17 mouse cellular contexts compared by ENCODE assay signal in genomic region chr12:33056574-33056973, GRCm38 (mm10). TPM values are rescaled to one million over a fixed set of nuclear protein-coding genes. Genes with fewer than 3 reads are reported as not detected.
DNase-seq lines count a peak whose midpoint lies in the region; ATAC-seq and TF ChIP-seq lines count a peak whose summit lies in the region.
"Had no signal": no experiment of that assay in that cellular context is flagged by ENCODE, and none has a peak within 500 bp of the region (broad histone marks: within the 10 kb centered on the region; RNA-seq: fewer than 3 reads in every experiment).

No protein-coding gene starts in this region.

- peaks cover 27% of the 10 kb centered on the region for H3K4me1 ChIP-seq in forebrain, embryonic 12.5 days
- peaks cover 5% of the 10 kb centered on the region; the same call in 1 of the 2 replicates for H3K4me1 ChIP-seq in forebrain, embryonic 14.5 days (ENCODE audit: control insufficient read depth, insufficient read depth, low read length)
- peaks cover 21% of the 10 kb centered on the region for H3K4me1 ChIP-seq in hindbrain, embryonic 14.5 days (replicated peaks; ENCODE audit: control insufficient read depth, insufficient read depth, low read length)
- H3K4me1 ChIP-seq in hindbrain, embryonic 12.5 days = peaks cover 26% of the 10 kb centered on the region
- H3K4me1 ChIP-seq in midbrain, embryonic 14.5 days (ENCODE audit: control insufficient read depth, insufficient read depth, low read length) = peaks cover 20% of the 10 kb centered on the region
- H3K4me1 ChIP-seq in midbrain, postnatal 0 days (ENCODE audit: insufficient read depth, low read length) = peaks cover 14% of the 10 kb centered on the region; the same call in 1 of the 2 replicates

- no peak overlapping the region for H3K4me3 ChIP-seq in forebrain, embryonic 12.5 days (replicated peaks)
- H3K4me3 ChIP-seq in forebrain, embryonic 14.5 days (ENCODE audit: low read depth, low read length) = no peak overlapping the region
- H3K4me3 ChIP-seq in hindbrain, embryonic 14.5 days (replicated peaks; ENCODE audit: low read length) = no peak overlapping the region
- no peak overlapping the region for H3K4me3 ChIP-seq in hindbrain, embryonic 12.5 days
- H3K4me3 ChIP-seq in midbrain, embryonic 14.5 days (replicated peaks; ENCODE audit: low read depth, low read length) = no peak overlapping the region
- H3K4me3 ChIP-seq in midbrain, postnatal 0 days (ENCODE audit: low read depth, low read length) = no peak overlapping the region
- no peak overlapping the region for H3K4me3 ChIP-seq in myocyte
- H3K4me3 ChIP-seq: liver, embryonic 13.5 days had no signal

- no peak for DNase-seq in forebrain, embryonic 14.5 days (ENCODE audit: low spot score)
- DNase-seq in hindbrain, embryonic 14.5 days (ENCODE audit: low spot score) = no peak
- DNase-seq in midbrain, embryonic 14.5 days = no peak
- DNase-seq in midbrain, postnatal 0 days (ENCODE audit: low spot score) = no peak
- no peak for DNase-seq in right cerebral cortex, adult 2 months (ENCODE audit: low spot score in 2 of 2)
- DNase-seq: layer of hippocampus, adult 9-11 months; liver, embryonic 13.5 days had no signal

- no peak overlapping the region for H3K9ac ChIP-seq in forebrain, embryonic 12.5 days
- H3K9ac ChIP-seq in forebrain, embryonic 14.5 days (ENCODE audit: low read length) = no peak overlapping the region
- H3K9ac ChIP-seq in hindbrain, embryonic 14.5 days = 0 out of 2 replicates have a peak overlapping the region, but pooled peaks have one; percentile 39
- H3K9ac ChIP-seq in hindbrain, embryonic 12.5 days = no peak overlapping the region
- H3K9ac ChIP-seq in midbrain, embryonic 14.5 days (replicated peaks; ENCODE audit: low read length) = no peak overlapping the region
- no peak overlapping the region for H3K9ac ChIP-seq in midbrain, postnatal 0 days (replicated peaks; ENCODE audit: low read length, poor library complexity, severe bottlenecking)
- H3K9ac ChIP-seq: liver, embryonic 13.5 days had no signal

- ATAC-seq in forebrain, embryonic 12.5 days (ENCODE audit: low FRiP score) = no peak
- no peak for ATAC-seq in forebrain, embryonic 14.5 days
- ATAC-seq in hindbrain, embryonic 14.5 days (ENCODE audit: low FRiP score) = no peak
- ATAC-seq in hindbrain, embryonic 12.5 days (ENCODE audit: low FRiP score) = no peak
- ATAC-seq in midbrain, embryonic 14.5 days (ENCODE audit: low FRiP score, low TSS enrichment) = no peak
- no peak for ATAC-seq in midbrain, postnatal 0 days (ENCODE audit: low FRiP score)

- H3K36me3 ChIP-seq in forebrain, embryonic 12.5 days (replicated peaks) = no peaks in the 10 kb centered on the region
- H3K36me3 ChIP-seq in forebrain, embryonic 14.5 days (ENCODE audit: control insufficient read depth, insufficient read depth, low read length) = no peaks in the 10 kb centered on the region
- H3K36me3 ChIP-seq in hindbrain, embryonic 14.5 days (replicated peaks; ENCODE audit: control insufficient read depth, insufficient read depth) = no peaks in the 10 kb centered on the region
- no peaks in the 10 kb centered on the region for H3K36me3 ChIP-seq in hindbrain, embryonic 12.5 days
- H3K36me3 ChIP-seq in midbrain, embryonic 14.5 days (ENCODE audit: control insufficient read depth, insufficient read depth, low read length) = no peaks in the 10 kb centered on the region
- H3K36me3 ChIP-seq in midbrain, postnatal 0 days (ENCODE audit: insufficient read depth, low read length) = no peaks in the 10 kb centered on the region
- H3K36me3 ChIP-seq in myocyte (ENCODE audit: control insufficient read depth, insufficient read depth) = no peaks in the 10 kb centered on the region
- H3K36me3 ChIP-seq: heart, embryonic 15.5 days; hindbrain, embryonic 10.5 days; limb, embryonic 12.5 days; liver, embryonic 13.5 days; lung, embryonic 15.5 days; midbrain, embryonic 10.5 days had no signal

- no peaks in the 10 kb centered on the region for H3K79me2 ChIP-seq in myocyte (ENCODE audit: control insufficient read depth, insufficient read depth)

- H3K27ac ChIP-seq in forebrain, embryonic 12.5 days = no peak overlapping the region
- no peak overlapping the region for H3K27ac ChIP-seq in forebrain, embryonic 14.5 days (ENCODE audit: low read depth, low read length)
- 0 out of 2 replicates have a peak overlapping the region, but pooled peaks have one; percentile 40 for H3K27ac ChIP-seq in hindbrain, embryonic 14.5 days
- H3K27ac ChIP-seq in hindbrain, embryonic 12.5 days = no peak overlapping the region
- peak overlapping the region; percentile 74; the same call in 1 of the 2 replicates for H3K27ac ChIP-seq in midbrain, embryonic 14.5 days (replicated peaks; ENCODE audit: low read depth, low read length)
- H3K27ac ChIP-seq in midbrain, postnatal 0 days (ENCODE audit: low read depth, low read length) = no peak overlapping the region
- H3K27ac ChIP-seq: liver, embryonic 13.5 days; lung, embryonic 15.5 days; macrophage had no signal

- 39% methylated on average over 3 of the region's 3 CpGs for WGBS in forebrain, embryonic 12.5 days
- 56% methylated on average over 3 of the region's 3 CpGs for WGBS in forebrain, embryonic 14.5 days
- WGBS in hindbrain, embryonic 14.5 days = 49% methylated on average over 3 of the region's 3 CpGs
- WGBS in hindbrain, embryonic 12.5 days = 49% methylated on average over 3 of the region's 3 CpGs
- 49% methylated on average over 3 of the region's 3 CpGs for WGBS in midbrain, embryonic 14.5 days
- WGBS in midbrain, postnatal 0 days = 43% methylated on average over 3 of the region's 3 CpGs

- no peak overlapping the region for H3ac ChIP-seq in myocyte (ENCODE audit: control insufficient read depth, insufficient read length)

- H3K27me3 ChIP-seq in forebrain, embryonic 12.5 days = peaks cover 20% of the 10 kb centered on the region
- no peaks in the 10 kb centered on the region for H3K27me3 ChIP-seq in forebrain, embryonic 14.5 days (replicated peaks; ENCODE audit: control insufficient read depth, insufficient read depth, low read length)
- no peaks in the 10 kb centered on the region for H3K27me3 ChIP-seq in hindbrain, embryonic 14.5 days (ENCODE audit: control insufficient read depth, insufficient read depth, low read length)
- peaks cover 3% of the 10 kb centered on the region; the same call in 1 of the 2 replicates for H3K27me3 ChIP-seq in hindbrain, embryonic 12.5 days
- no peaks in the 10 kb centered on the region; the same call in 1 of the 2 replicates for H3K27me3 ChIP-seq in midbrain, embryonic 14.5 days (ENCODE audit: control insufficient read depth, insufficient read depth, low read length)
- no peaks in the 10 kb centered on the region for H3K27me3 ChIP-seq in midbrain, postnatal 0 days (ENCODE audit: insufficient read depth, low read length)
- H3K27me3 ChIP-seq in myocyte (ENCODE audit: control insufficient read depth, insufficient read depth, insufficient read length) = no peaks in the 10 kb centered on the region
- H3K27me3 ChIP-seq: heart, embryonic 15.5 days; limb, embryonic 12.5 days; liver, embryonic 13.5 days; lung, embryonic 15.5 days had no signal

- no peak for TF ChIP-seq CTCF in midbrain, postnatal 0 days (IDR thresholded peaks at IDR 0.05)

- H3K4me2 ChIP-seq in forebrain, embryonic 12.5 days = peak overlapping the region; percentile 49; the same call in 1 of the 2 replicates
- H3K4me2 ChIP-seq in forebrain, embryonic 14.5 days (ENCODE audit: low read length) = no peak overlapping the region
- H3K4me2 ChIP-seq in hindbrain, embryonic 14.5 days (replicated peaks) = no peak overlapping the region
- H3K4me2 ChIP-seq in hindbrain, embryonic 12.5 days (replicated peaks) = no peak overlapping the region
- no peak overlapping the region for H3K4me2 ChIP-seq in midbrain, embryonic 14.5 days (ENCODE audit: low read length)
- H3K4me2 ChIP-seq in midbrain, postnatal 0 days (ENCODE audit: low read depth, low read length, poor library complexity, severe bottlenecking) = no peak overlapping the region
- H3K4me2 ChIP-seq in myocyte (ENCODE audit: low read depth) = peak overlapping the region; percentile 72

- no peaks in the 10 kb centered on the region for H3K9me3 ChIP-seq in forebrain, embryonic 12.5 days
- H3K9me3 ChIP-seq in forebrain, embryonic 14.5 days (replicated peaks; ENCODE audit: control insufficient read depth, low read length) = no peaks in the 10 kb centered on the region
- no peaks in the 10 kb centered on the region for H3K9me3 ChIP-seq in hindbrain, embryonic 14.5 days (ENCODE audit: control insufficient read depth, low read length)
- H3K9me3 ChIP-seq in hindbrain, embryonic 12.5 days (replicated peaks) = no peaks in the 10 kb centered on the region
- no peaks in the 10 kb centered on the region for H3K9me3 ChIP-seq in midbrain, embryonic 14.5 days (ENCODE audit: control insufficient read depth, low read length)
- H3K9me3 ChIP-seq in midbrain, postnatal 0 days (ENCODE audit: low read length) = no peaks in the 10 kb centered on the region
- H3K9me3 ChIP-seq: heart, embryonic 15.5 days; limb, embryonic 12.5 days; liver, embryonic 13.5 days; lung, embryonic 15.5 days; midbrain, embryonic 10.5 days had no signal

- no peak for TF ChIP-seq POLR2A in myocyte (IDR thresholded peaks at IDR 0.05; ENCODE audit: insufficient read length, low read depth)

TF ChIP-seq in myocyte, 11 proteins besides CTCF, POLR2A, EP300 and RAD21 (continues in another document):
- TF ChIP-seq MYOD1 (IDR thresholded peaks at IDR 0.05; ENCODE audit: control insufficient read depth in 1 of 3, insufficient read length in 2 of 3, low read depth in 2 of 3) (no peak), TCF3 (IDR thresholded peaks at IDR 0.05; ENCODE audit: insufficient read length, low read depth) (no peak), TCF12 (IDR thresholded peaks at IDR 0.05; ENCODE audit: insufficient read depth, poor library complexity, severe bottlenecking) (no peak), REST (IDR thresholded peaks at IDR 0.05; ENCODE audit: insufficient read depth, insufficient read length) (no peak), SRF (IDR thresholded peaks at IDR 0.05; ENCODE audit: control insufficient read depth, insufficient read length, low read depth) (no peak), MAX (IDR thresholded peaks at IDR 0.05; ENCODE audit: low read depth) (no peak), E2F4 (IDR thresholded peaks at IDR 0.05; ENCODE audit: insufficient read depth) (no peak), USF1 (IDR thresholded peaks at IDR 0.05; ENCODE audit: low read depth) (no peak)

RNA-seq across cellular contexts. Expression of gene Cdhr3, which starts 36.1 kb away (rescaled TPM):
- polyA plus RNA-seq in forebrain, embryonic 12.5 days (2016; fragmentation: Nextera tagmentation; extraction: Ambion mirVana) = 0.13 and 0.18 TPM in 2 replicates
- 0.08 and 0.16 TPM in 2 replicates for polyA plus RNA-seq in forebrain, embryonic 14.5 days (2014; fragmentation: Nextera tagmentation; extraction: Ambion mirVana)
- polyA plus RNA-seq in hindbrain, embryonic 14.5 days (2014; fragmentation: Nextera tagmentation; extraction: Ambion mirVana) = 0.32 and 0.61 TPM in 2 replicates
- polyA plus RNA-seq in hindbrain, embryonic 12.5 days (2016; fragmentation: Nextera tagmentation; extraction: Ambion mirVana) = 0.25 and 0.69 TPM in 2 replicates
- 0.08 and 0.28 TPM in 2 replicates for polyA plus RNA-seq in midbrain, embryonic 14.5 days (2014; fragmentation: Nextera tagmentation; extraction: Ambion mirVana)
- total RNA-seq in midbrain, postnatal 0 days (2014; rRNA removed) = 0.42 and 0.55 TPM in 2 replicates
- 0.72 and 1.0 TPM in 2 replicates for polyA plus RNA-seq in midbrain, postnatal 0 days (2015; fragmentation: Nextera tagmentation; extraction: Ambion mirVana)
- 0.04 TPM for polyA plus RNA-seq in myocyte (2012; fragmentation: generic; extraction: Trizol)
- total RNA-seq: granulocyte monocyte progenitor cell, adult 5-6 weeks had no signal
- polyA plus RNA-seq: limb, embryonic 12.5 days; liver, embryonic 13.5 days; macrophage; midbrain, embryonic 10.5 days had no signal

Comparison
In these comparisons a context has a peak if more than half of its experiments do, and no peak if none do; other contexts are left out.
1. H3K27ac ChIP-seq: peak in hindbrain, embryonic 14.5 days (single experiment) and midbrain, embryonic 14.5 days (single experiment); none in forebrain, embryonic 12.5 days (single experiment), forebrain, embryonic 14.5 days (single experiment), hindbrain, embryonic 12.5 days (single experiment) and midbrain, postnatal 0 days (single experiment).
2. H3K4me2 ChIP-seq: peak in forebrain, embryonic 12.5 days (single experiment) and myocyte (single experiment); none in forebrain, embryonic 14.5 days (single experiment), hindbrain, embryonic 14.5 days (single experiment), hindbrain, embryonic 12.5 days (single experiment), midbrain, embryonic 14.5 days (single experiment) and midbrain, postnatal 0 days (single experiment).